Mouse (Mus musculus) liver, embryonic 14.5 days (tissue): ENCODE results near the gene Tpst1.

ENCODE experiments used
- CTCF ChIP-seq: IDR thresholded peaks from 2 replicates; pipeline ENCODE4 v1.5.1; 2016; ENCODE audit warnings: antibody characterized with exemption, low read depth, control low read depth
- EP300 ChIP-seq: IDR thresholded peaks from 2 replicates; pipeline ENCODE4 v1.6.1; 2016; ENCODE audit warnings: antibody characterized with exemption, low read depth

DNA sequence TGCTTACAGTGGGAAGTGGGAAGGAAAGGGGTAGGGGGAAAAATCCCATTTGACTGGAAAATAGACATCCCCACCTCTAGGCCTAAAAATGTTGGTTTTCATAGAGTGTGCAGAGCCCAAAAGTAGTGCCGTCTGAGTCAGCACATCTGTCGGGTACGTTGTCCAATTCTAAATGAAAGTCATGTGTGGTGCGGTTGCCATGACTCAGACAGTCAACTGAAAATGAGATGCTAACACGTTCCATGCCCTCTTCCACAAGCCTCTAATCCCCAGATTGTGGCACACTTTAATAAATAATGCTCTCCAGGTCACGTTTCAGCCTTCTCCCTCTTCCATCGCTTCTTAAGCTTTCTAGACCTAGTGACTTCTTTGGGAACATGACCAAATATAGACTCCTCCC is 43.7 kb downstream of the Tpst1 start:
- TF ChIP-seq CTCF = no peak
- TF ChIP-seq EP300 = no peak
